Mouse (Mus musculus): ENCODE results near the gene H2-Ob. TPM values are rescaled to one million over a fixed set of nuclear protein-coding genes. Genes with fewer than 3 reads are reported as not detected.
"Not testable (repeated sequence)": the region's sequence is repeated elsewhere in the genome, so short reads cannot be mapped to it uniquely, and the experiment has no call there.

H2-Ob gene
- polyA plus RNA-seq, 1 experiment from 2014 or later: 0.39 TPM

GRCm38 (mm10) chr17:34215176-34215575 is 23.5 kb upstream of the H2-Ob start:
- Histone ChIP-seq H3K4me1 (ENCODE audit: control insufficient read depth, insufficient read depth, low read length) (no peaks in the 10 kb centered on the region), H3K9ac (ENCODE audit: low read length) (no peak overlapping the region), H3K4me2 (ENCODE audit: low read depth, low read length) (no peak overlapping the region), H3K36me3 (ENCODE audit: control insufficient read depth, insufficient read depth, low read length) (no peaks in the 10 kb centered on the region), H3K27ac (ENCODE audit: low read length) (no peak overlapping the region), H3K4me3 (replicated peaks; ENCODE audit: low read length) (no peak overlapping the region), H3K27me3 (ENCODE audit: control insufficient read depth, insufficient read depth, low read length) (peaks cover 27% of the 10 kb centered on the region), H3K9me3 (replicated peaks; ENCODE audit: control insufficient read depth, low read length) (no peaks in the 10 kb centered on the region)
- WGBS: 83% methylated on average over 12 of the region's 12 CpGs
- no peak for ATAC-seq (ENCODE audit: insufficient read depth, low FRiP score)

GRCm38 (mm10) chr17:34217216-34217928 is 21.3 kb upstream of the H2-Ob start:
- Histone ChIP-seq H3K27ac (ENCODE audit: low read length) (no peak overlapping the region), H3K27me3 (ENCODE audit: control insufficient read depth, insufficient read depth, low read length) (peaks cover 21% of the 10 kb centered on the region), H3K9me3 (replicated peaks; ENCODE audit: control insufficient read depth, low read length) (no peaks in the 10 kb centered on the region), H3K4me1 (ENCODE audit: control insufficient read depth, insufficient read depth, low read length) (no peaks in the 10 kb centered on the region), H3K4me2 (ENCODE audit: low read depth, low read length) (no peak overlapping the region), H3K36me3 (ENCODE audit: control insufficient read depth, insufficient read depth, low read length) (no peaks in the 10 kb centered on the region), H3K9ac (ENCODE audit: low read length) (no peak overlapping the region), H3K4me3 (replicated peaks; ENCODE audit: low read length) (no peak overlapping the region)
- ATAC-seq (ENCODE audit: insufficient read depth, low FRiP score): no peak
- WGBS: 82% methylated on average over 8 of the region's 8 CpGs

GRCm38 (mm10) chr17:34217986-34218385 is 20.7 kb upstream of the H2-Ob start:
- no peak overlapping the region for H3K4me2 ChIP-seq (ENCODE audit: low read depth, low read length)
- H3K36me3 ChIP-seq (ENCODE audit: control insufficient read depth, insufficient read depth, low read length): no peaks in the 10 kb centered on the region
- peaks cover 16% of the 10 kb centered on the region for H3K27me3 ChIP-seq (ENCODE audit: control insufficient read depth, insufficient read depth, low read length)
- no peak overlapping the region for H3K27ac ChIP-seq (ENCODE audit: low read length)
- ATAC-seq (ENCODE audit: insufficient read depth, low FRiP score): no peak
- H3K9ac ChIP-seq (ENCODE audit: low read length): no peak overlapping the region
- no peak overlapping the region for H3K4me3 ChIP-seq (replicated peaks; ENCODE audit: low read length)
- H3K9me3 ChIP-seq (replicated peaks; ENCODE audit: control insufficient read depth, low read length): no peaks in the 10 kb centered on the region
- 88% methylated on average over 5 of the region's 5 CpGs for WGBS
- H3K4me1 ChIP-seq (ENCODE audit: control insufficient read depth, insufficient read depth, low read length): no peaks in the 10 kb centered on the region

GRCm38 (mm10) chr17:34218675-34219074 is 20.0 kb upstream of the H2-Ob start:
- Histone ChIP-seq H3K4me3 (replicated peaks; ENCODE audit: low read length) (no peak overlapping the region), H3K4me1 (ENCODE audit: control insufficient read depth, insufficient read depth, low read length) (no peaks in the 10 kb centered on the region), H3K9ac (ENCODE audit: low read length) (no peak overlapping the region), H3K9me3 (replicated peaks; ENCODE audit: control insufficient read depth, low read length) (no peaks in the 10 kb centered on the region), H3K4me2 (ENCODE audit: low read depth, low read length) (no peak overlapping the region), H3K27ac (ENCODE audit: low read length) (no peak overlapping the region), H3K36me3 (ENCODE audit: control insufficient read depth, insufficient read depth, low read length) (no peaks in the 10 kb centered on the region), H3K27me3 (ENCODE audit: control insufficient read depth, insufficient read depth, low read length) (peaks cover 10% of the 10 kb centered on the region)
- no peak for ATAC-seq (ENCODE audit: insufficient read depth, low FRiP score)
- 85% methylated on average over 11 of the region's 11 CpGs for WGBS

- WGBS: 91% methylated on average over 7 of the region's 11 CpGs
- not testable (repeated sequence) for ATAC-seq (ENCODE audit: insufficient read depth, low FRiP score); H3K4me3 ChIP-seq (replicated peaks; ENCODE audit: low read length); H3K4me1 ChIP-seq (ENCODE audit: control insufficient read depth, insufficient read depth, low read length); H3K9me3 ChIP-seq (replicated peaks; ENCODE audit: control insufficient read depth, low read length); H3K27ac ChIP-seq (ENCODE audit: low read length); H3K27me3 ChIP-seq (ENCODE audit: control insufficient read depth, insufficient read depth, low read length); H3K9ac ChIP-seq (ENCODE audit: low read length); H3K4me2 ChIP-seq (ENCODE audit: low read depth, low read length); H3K36me3 ChIP-seq (ENCODE audit: control insufficient read depth, insufficient read depth, low read length)
Observed at GRCm38 (mm10) chr17:34219096-34219495, 19.6 kb upstream of the H2-Ob start.

- not testable (repeated sequence) for H3K27me3 ChIP-seq (ENCODE audit: control insufficient read depth, insufficient read depth, low read length); H3K9me3 ChIP-seq (replicated peaks; ENCODE audit: control insufficient read depth, low read length); H3K36me3 ChIP-seq (ENCODE audit: control insufficient read depth, insufficient read depth, low read length); ATAC-seq (ENCODE audit: insufficient read depth, low FRiP score); H3K4me3 ChIP-seq (replicated peaks; ENCODE audit: low read length); H3K9ac ChIP-seq (ENCODE audit: low read length); H3K4me1 ChIP-seq (ENCODE audit: control insufficient read depth, insufficient read depth, low read length); H3K4me2 ChIP-seq (ENCODE audit: low read depth, low read length); H3K27ac ChIP-seq (ENCODE audit: low read length)
- 94% methylated on average over 3 of the region's 7 CpGs for WGBS
Observed at GRCm38 (mm10) chr17:34219801-34220200, 18.9 kb upstream of the H2-Ob start.

GRCm38 (mm10) chr17:34220401-34220800 is 18.3 kb upstream of the H2-Ob start:
- not testable (repeated sequence) for H3K27ac ChIP-seq (ENCODE audit: low read length); H3K4me3 ChIP-seq (replicated peaks; ENCODE audit: low read length); ATAC-seq (ENCODE audit: insufficient read depth, low FRiP score); H3K27me3 ChIP-seq (ENCODE audit: control insufficient read depth, insufficient read depth, low read length); H3K9me3 ChIP-seq (replicated peaks; ENCODE audit: control insufficient read depth, low read length); H3K9ac ChIP-seq (ENCODE audit: low read length); H3K4me1 ChIP-seq (ENCODE audit: control insufficient read depth, insufficient read depth, low read length); H3K4me2 ChIP-seq (ENCODE audit: low read depth, low read length); H3K36me3 ChIP-seq (ENCODE audit: control insufficient read depth, insufficient read depth, low read length)
- 100% methylated on average over 4 of the region's 16 CpGs for WGBS

- no peak overlapping the region for H3K4me2 ChIP-seq (ENCODE audit: low read depth, low read length)
- no peaks in the 10 kb centered on the region for H3K27me3 ChIP-seq (ENCODE audit: control insufficient read depth, insufficient read depth, low read length)
- H3K36me3 ChIP-seq (ENCODE audit: control insufficient read depth, insufficient read depth, low read length): no peaks in the 10 kb centered on the region
- H3K4me1 ChIP-seq (ENCODE audit: control insufficient read depth, insufficient read depth, low read length): no peaks in the 10 kb centered on the region
- H3K9ac ChIP-seq (ENCODE audit: low read length): no peak overlapping the region
- no peak for ATAC-seq (ENCODE audit: insufficient read depth, low FRiP score)
- H3K9me3 ChIP-seq (replicated peaks; ENCODE audit: control insufficient read depth, low read length): 0 out of 2 replicates have a peak, but pooled peaks cover 4% of the 10 kb centered on the region
- no peak overlapping the region for H3K27ac ChIP-seq (ENCODE audit: low read length)
- 90% methylated on average over 3 of the region's 3 CpGs for WGBS
- H3K4me3 ChIP-seq (replicated peaks; ENCODE audit: low read length): no peak overlapping the region
Observed at GRCm38 (mm10) chr17:34224816-34225215, 13.9 kb upstream of the H2-Ob start.

- Histone ChIP-seq H3K9ac (ENCODE audit: low read length) (no peak overlapping the region), H3K4me2 (ENCODE audit: low read depth, low read length) (no peak overlapping the region), H3K36me3 (ENCODE audit: control insufficient read depth, insufficient read depth, low read length) (no peaks in the 10 kb centered on the region), H3K9me3 (replicated peaks; ENCODE audit: control insufficient read depth, low read length) (0 out of 2 replicates have a peak, but pooled peaks cover 4% of the 10 kb centered on the region), H3K4me1 (ENCODE audit: control insufficient read depth, insufficient read depth, low read length) (no peaks in the 10 kb centered on the region), H3K27ac (ENCODE audit: low read length) (no peak overlapping the region), H3K4me3 (replicated peaks; ENCODE audit: low read length) (no peak overlapping the region), H3K27me3 (ENCODE audit: control insufficient read depth, insufficient read depth, low read length) (no peaks in the 10 kb centered on the region)
- no peak for ATAC-seq (ENCODE audit: insufficient read depth, low FRiP score)
- WGBS: 95% methylated on average over 8 of the region's 8 CpGs
Observed at GRCm38 (mm10) chr17:34225426-34225825, 13.3 kb upstream of the H2-Ob start.

All from stomach, embryonic 16.5 days (tissue).